Mouse (Mus musculus) layer of hippocampus, postnatal 10 days (tissue): Measurements from ENCODE around the gene Cd200r3. TPM values are rescaled to one million over a fixed set of nuclear protein-coding genes. Genes with fewer than 3 reads are reported as not detected.

Source experiments
- DNase-seq, 2 experiments: peaks; one replicate each; pipeline ENCODE4 v3.0.0; 2021; ENCODE audit warnings: low spot score in 2 of 2
- total RNA-seq, 2 experiments: library from RNA; stranded (reverse); gene quantifications; 2 replicates each; pipeline ENCODE4 v1.2.3; 2021

Gene Cd200r3
- total RNA-seq, 2 experiments from 2014 or later, result not detected

DNA sequence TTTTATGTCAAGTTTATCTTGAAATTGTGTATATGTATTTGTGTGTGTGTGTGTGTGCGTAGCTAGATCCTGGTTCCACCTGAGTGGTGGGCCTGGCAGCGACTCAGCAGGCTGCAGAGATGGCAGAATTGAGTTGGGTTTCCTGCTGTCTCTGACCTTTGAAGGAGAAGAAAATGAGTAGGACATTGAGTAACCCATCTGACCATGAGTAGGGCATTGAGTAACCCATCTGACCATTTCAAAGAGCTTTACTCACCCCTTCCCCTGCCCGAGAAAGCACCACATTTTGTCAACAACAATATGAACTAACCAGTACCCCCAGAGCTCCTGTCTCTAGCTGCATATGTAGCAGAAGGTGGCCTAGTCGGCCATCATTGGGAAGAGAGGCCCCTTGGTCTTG, 86.6 kb downstream of the Cd200r3 start:
- DNase-seq, result no peak

DNA sequence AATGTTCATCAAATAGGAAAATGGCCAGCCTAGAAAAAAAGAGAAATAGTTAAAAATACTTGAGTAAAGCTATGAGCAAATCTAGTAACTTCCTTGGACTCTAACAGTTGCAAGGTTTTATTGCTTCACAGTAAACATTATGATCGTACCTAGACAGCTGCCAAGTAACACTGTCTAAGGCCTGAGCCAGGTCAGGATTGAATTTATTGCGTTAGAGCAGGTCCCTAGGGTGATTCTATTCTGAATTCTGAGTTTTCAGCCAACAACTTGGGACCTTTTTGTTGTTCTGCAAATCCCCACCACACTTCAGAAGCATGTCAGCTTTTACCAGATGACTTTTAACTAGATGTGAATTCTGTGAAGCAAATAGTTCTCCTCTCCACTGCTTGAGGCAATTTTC, 87.3 kb downstream of the Cd200r3 start:
- DNase-seq, result no peak

Other genes with a start within 250 kb of the Cd200r3 start
- gene Nepro, start 219.4 kb upstream of the Cd200r3 start, total RNA-seq, result 1 to 10 TPM; 4.7 to 5.3 TPM
- gene Gtpbp8, start 197.3 kb upstream of the Cd200r3 start, total RNA-seq, result 10 to 100 TPM; 25.5 to 29.1 TPM
- gene Cd200r1, start 177.9 kb upstream of the Cd200r3 start, total RNA-seq, result under 1 TPM; 0.16 to 0.46 TPM
- gene Cd200r4, start 131.9 kb upstream of the Cd200r3 start, total RNA-seq, result not detected
- not detected for gene Cd200r2, start 76.6 kb upstream of the Cd200r3 start, total RNA-seq
- gene Ccdc80, start 149.7 kb downstream of the Cd200r3 start, total RNA-seq, result 10 to 100 TPM; 10.3 to 13.2 TPM
- 10 to 100 TPM; 53.8 to 55.8 TPM for gene Slc35a5, start 215.0 kb downstream of the Cd200r3 start, total RNA-seq
- gene Atg3, start 215.1 kb downstream of the Cd200r3 start, total RNA-seq, result 10 to 100 TPM; 44.3 to 45.9 TPM